ENCODE assay signal across 7 mouse cellular contexts in genomic region chr7:97696506-97697254, GRCm38 (mm10). TPM values are rescaled to one million over a fixed set of nuclear protein-coding genes. Genes with fewer than 3 reads are reported as not detected.
DNase-seq lines count a peak whose midpoint lies in the region; ATAC-seq and TF ChIP-seq lines count a peak whose summit lies in the region.

Clns1a (plus strand) TSS chr7:97696634.

- H3K9me3 ChIP-seq in embryonic facial prominence, embryonic 12.5 days = no peaks in the 10 kb centered on the region
- no peaks in the 10 kb centered on the region for H3K9me3 ChIP-seq in limb, embryonic 12.5 days
- no peaks in the 10 kb centered on the region for H3K9me3 ChIP-seq in midbrain, embryonic 15.5 days

- peak within 1 kb of the TSS; percentile 81; the same call in 1 of the 2 replicates for H3K27ac ChIP-seq in embryonic facial prominence, embryonic 12.5 days
- H3K27ac ChIP-seq in kidney, adult 2 months (ENCODE audit: insufficient read depth, low read depth, low read length) = peak within 1 kb of the TSS; percentile 13; the same call in 1 of the 2 replicates
- peak within 1 kb of the TSS; percentile 81 for H3K27ac ChIP-seq in limb, embryonic 12.5 days
- peak within 1 kb of the TSS; percentile 82 for H3K27ac ChIP-seq in midbrain, embryonic 15.5 days
- H3K27ac ChIP-seq in spleen, adult 2 months (ENCODE audit: insufficient read depth, low read length) = peak within 1 kb of the TSS; percentile 50; the same call in 1 of the 2 replicates

- TF ChIP-seq POLR2A in kidney, adult 2 months (IDR thresholded peaks at IDR 0.05; ENCODE audit: low read depth, low read length) = peak; percentile 36
- peak; percentile 39; the same call in 1 of the 2 replicates for TF ChIP-seq POLR2A in spleen, adult 2 months (IDR thresholded peaks at IDR 0.05; ENCODE audit: low read depth, low read length)

- peaks cover 15% of the 10 kb centered on the region; the same call in 1 of the 2 replicates for H3K4me1 ChIP-seq in embryonic facial prominence, embryonic 12.5 days
- peaks cover 3% of the 10 kb centered on the region; the same call in 1 of the 2 replicates for H3K4me1 ChIP-seq in kidney, adult 2 months (ENCODE audit: control insufficient read depth, insufficient read depth, low read length)
- peaks cover 18% of the 10 kb centered on the region for H3K4me1 ChIP-seq in limb, embryonic 12.5 days (replicated peaks)
- peaks cover 24% of the 10 kb centered on the region for H3K4me1 ChIP-seq in midbrain, embryonic 15.5 days
- H3K4me1 ChIP-seq in spleen, adult 2 months (ENCODE audit: control insufficient read depth, insufficient read depth, insufficient read length) = peaks cover 5% of the 10 kb centered on the region; the same call in 1 of the 2 replicates

- WGBS in embryonic facial prominence, embryonic 12.5 days = under 1% methylated on average over 63 of the region's 63 CpGs
- WGBS in kidney, adult 2 months = under 1% methylated on average over 63 of the region's 63 CpGs
- WGBS in limb, embryonic 12.5 days = under 1% methylated on average over 63 of the region's 63 CpGs
- whole genome bisulfite sequencing in midbrain, embryonic 15.5 days = under 1% methylated on average over 63 of the region's 63 CpGs
- under 1% methylated on average over 63 of the region's 63 CpGs for WGBS in spleen, adult 2 months

- H3K4me2 ChIP-seq in embryonic facial prominence, embryonic 12.5 days (replicated peaks) = peak within 1 kb of the TSS; percentile 87
- H3K4me2 ChIP-seq in limb, embryonic 12.5 days = peak within 1 kb of the TSS; percentile 80
- H3K4me2 ChIP-seq in midbrain, embryonic 15.5 days = peak within 1 kb of the TSS; percentile 79

- TF ChIP-seq CTCF in kidney, adult 2 months (conservative IDR thresholded peaks at IDR 0.05; ENCODE audit: insufficient read depth, insufficient read length, low read depth, low read length) = no peak
- TF ChIP-seq CTCF in spleen, adult 2 months (IDR thresholded peaks at IDR 0.05; ENCODE audit: extremely low read depth, insufficient read depth, insufficient read length, insufficient replicate concordance) = no peak

- DNase-seq in adrenal gland, postnatal 25 days = peak; percentile 92
- peak; percentile 95 to 97 for DNase-seq in heart, adult 18-20 months
- DNase-seq in kidney, adult 2 months = peak; percentile 95
- peak; percentile 83 to 93 for DNase-seq in spleen, adult 2 months (ENCODE audit: low read depth in 1 of 2, low spot score in 2 of 2)

- H3K4me3 ChIP-seq in embryonic facial prominence, embryonic 12.5 days = peak within 1 kb of the TSS; percentile 97
- H3K4me3 ChIP-seq in kidney, adult 2 months (ENCODE audit: insufficient read depth, low read depth, low read length) = peak within 1 kb of the TSS; percentile 95
- H3K4me3 ChIP-seq in limb, embryonic 12.5 days (replicated peaks) = peak within 1 kb of the TSS; percentile 89
- peak within 1 kb of the TSS; percentile 93 for H3K4me3 ChIP-seq in midbrain, embryonic 15.5 days
- peak within 1 kb of the TSS; percentile 97 for H3K4me3 ChIP-seq in spleen, adult 2 months (ENCODE audit: extremely low read depth, insufficient read depth, insufficient read length)

- H3K36me3 ChIP-seq in embryonic facial prominence, embryonic 12.5 days = peaks cover 16% of the 10 kb centered on the region
- no peaks in the 10 kb centered on the region for H3K36me3 ChIP-seq in kidney, adult 2 months (ENCODE audit: control insufficient read depth, insufficient read depth, low read length)
- peaks cover 15% of the 10 kb centered on the region for H3K36me3 ChIP-seq in limb, embryonic 12.5 days
- H3K36me3 ChIP-seq in midbrain, embryonic 15.5 days (replicated peaks) = peaks cover 10% of the 10 kb centered on the region; the same call in 1 of the 2 replicates
- no peaks in the 10 kb centered on the region for H3K36me3 ChIP-seq in spleen, adult 2 months (ENCODE audit: control insufficient read depth, insufficient read depth, low read length)

- peak; percentile 97 for ATAC-seq in embryonic facial prominence, embryonic 12.5 days (ENCODE audit: insufficient number of reproducible peaks, insufficient read depth, low FRiP score, low TSS enrichment)
- peak; percentile 94 for ATAC-seq in limb, embryonic 12.5 days (ENCODE audit: insufficient number of reproducible peaks, insufficient read depth, low FRiP score, low TSS enrichment, low read depth)
- peak; percentile 99 for ATAC-seq in midbrain, embryonic 15.5 days (replicated peaks)

- H3K9ac ChIP-seq in embryonic facial prominence, embryonic 12.5 days = peak within 1 kb of the TSS; percentile 92
- H3K9ac ChIP-seq in limb, embryonic 12.5 days (replicated peaks) = peak within 1 kb of the TSS; percentile 86
- peak within 1 kb of the TSS; percentile 79 for H3K9ac ChIP-seq in midbrain, embryonic 15.5 days

- H3K27me3 ChIP-seq in embryonic facial prominence, embryonic 12.5 days = no peaks in the 10 kb centered on the region
- no peaks in the 10 kb centered on the region for H3K27me3 ChIP-seq in kidney, adult 2 months (replicated peaks; ENCODE audit: control insufficient read depth, insufficient read depth, low read length)
- no peaks in the 10 kb centered on the region for H3K27me3 ChIP-seq in limb, embryonic 12.5 days
- no peaks in the 10 kb centered on the region for H3K27me3 ChIP-seq in midbrain, embryonic 15.5 days (replicated peaks)
- no peaks in the 10 kb centered on the region for H3K27me3 ChIP-seq in spleen, adult 2 months (ENCODE audit: control insufficient read depth, insufficient read depth, low read length)

RNA-seq across cellular contexts. Expression of gene Clns1a, which starts in this region (rescaled TPM):
- total RNA-seq in adrenal gland, postnatal 25 days (2021) = 54.1 and 56.9 TPM in 2 replicates
- 222 and 225 TPM in 2 replicates for polyA plus RNA-seq in embryonic facial prominence, embryonic 12.5 days (2016; fragmentation: Nextera tagmentation; extraction: Ambion mirVana)
- 10 to 100 TPM; 28.7 to 29.5 TPM for total RNA-seq in heart, adult 18-20 months (2021)
- polyA plus RNA-seq in kidney, adult 2 months (2012; rRNA removed) = 23.5 and 28.7 TPM in 2 replicates
- polyA plus RNA-seq in limb, embryonic 12.5 days (2016; fragmentation: Nextera tagmentation; extraction: Ambion mirVana) = 240 and 245 TPM in 2 replicates
- 174 and 179 TPM in 2 replicates for polyA plus RNA-seq in midbrain, embryonic 15.5 days (2015; fragmentation: Nextera tagmentation; extraction: Ambion mirVana)
- polyA plus RNA-seq in spleen, adult 2 months (2012; rRNA removed) = 18.4 and 18.9 TPM in 2 replicates

Comparison
In these comparisons a context has a peak if more than half of its experiments do, and no peak if none do; other contexts are left out.
1. Peak in every context shown above with its lines: DNase-seq, ATAC-seq, H3K4me3 ChIP-seq and H3K27ac ChIP-seq.
2. H3K27ac ChIP-seq: peak in every context shown above with its lines; median percentile 82 in midbrain, embryonic 15.5 days; 81 in embryonic facial prominence, embryonic 12.5 days; 81 in limb, embryonic 12.5 days; 50 in spleen, adult 2 months; 13 in kidney, adult 2 months.